ENCODE assay signal across 17 mouse cellular contexts in the genomic region with DNA sequence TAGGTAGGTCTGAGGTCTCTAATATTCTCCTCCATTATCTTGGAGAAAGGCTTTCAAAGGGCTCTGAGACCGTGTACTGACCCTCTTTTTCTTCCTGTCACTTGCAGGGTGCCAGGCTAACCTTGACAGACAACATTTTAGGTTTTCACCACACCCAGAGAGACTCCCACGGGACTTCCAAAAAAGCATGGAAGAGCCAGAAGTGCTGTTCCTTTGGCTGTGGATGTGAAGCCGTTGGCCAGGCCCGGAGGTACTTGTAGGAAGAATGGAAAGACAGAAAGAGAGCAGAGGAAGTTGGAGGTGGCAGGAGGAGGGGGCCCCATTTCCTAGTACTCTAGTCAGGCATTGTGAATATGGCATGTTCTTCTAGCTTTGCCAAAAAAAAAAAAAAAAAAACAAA.
"Had no signal": no experiment of that assay in that cellular context is flagged by ENCODE, and none has a peak within 500 bp of the region (broad histone marks: within the 10 kb centered on the region; RNA-seq: fewer than 3 reads in every experiment).

No protein-coding gene starts in this region.

- H3K4me3 ChIP-seq: limb, embryonic 12.5 days; limb, embryonic 15.5 days; midbrain, embryonic 12.5 days; midbrain, embryonic 15.5 days; neural tube, embryonic 12.5 days; neural tube, embryonic 15.5 days had no signal

- H3K27ac ChIP-seq: kidney, postnatal 0 days; limb, embryonic 12.5 days; limb, embryonic 15.5 days; liver, embryonic 14.5 days; macrophage; midbrain, embryonic 12.5 days; midbrain, embryonic 15.5 days; neural tube, embryonic 12.5 days; neural tube, embryonic 15.5 days; stomach, postnatal 0 days had no signal

- DNase-seq: kidney, adult 2 months; kidney, postnatal 25 days; left cerebral cortex, postnatal 4 days; liver, postnatal 0 days; lung, embryonic 14.5 days; right cerebral cortex, postnatal 4 days; thymus, postnatal 25 days had no signal
